In the genomic region with DNA sequence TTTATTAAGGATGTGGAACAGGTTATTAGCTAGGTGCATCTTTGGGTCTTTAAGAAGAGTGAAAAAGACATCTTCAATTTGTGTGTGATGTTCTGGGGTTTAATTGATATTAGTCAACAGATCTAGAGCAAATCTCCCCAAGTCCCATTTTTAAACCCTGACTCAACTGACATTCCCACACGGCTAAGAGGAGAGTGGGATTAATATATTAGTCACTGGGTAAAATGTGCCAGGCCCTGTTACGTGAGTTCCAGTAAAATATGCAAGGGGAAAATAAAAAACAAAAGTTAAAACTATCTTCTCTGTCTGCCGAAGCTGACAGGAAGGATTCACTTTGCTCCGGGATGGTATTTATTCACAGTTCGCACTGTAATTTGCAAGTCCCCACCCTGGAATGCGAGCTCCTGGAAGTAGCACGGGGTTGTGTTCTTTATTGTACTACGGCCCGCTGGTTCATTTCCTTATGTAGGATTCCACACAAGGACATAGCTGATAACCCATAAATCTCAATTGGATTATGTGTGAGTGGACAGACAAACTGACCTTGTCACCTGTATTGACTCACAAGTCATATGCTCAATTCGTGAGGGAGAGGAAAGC, we compare ENCODE assay signal across 20 mouse cellular contexts.
A peak's percentile ranks its signal among the peaks of the same experiment; 100 is the strongest.
DNase-seq lines count a peak whose midpoint lies in the region; ATAC-seq and TF ChIP-seq lines count a peak whose summit lies in the region.
"Had no signal": no experiment of that assay in that cellular context is flagged by ENCODE, and none has a peak within 500 bp of the region (broad histone marks: within the 10 kb centered on the region; RNA-seq: fewer than 3 reads in every experiment).

No protein-coding gene starts in this region.

- H3K4me2 ChIP-seq in liver, embryonic 16.5 days (ENCODE audit: low read depth, low read length) = peak overlapping the region; percentile 48
- H3K4me2 ChIP-seq: heart, embryonic 12.5 days; lung, embryonic 14.5 days had no signal

- no peak for ATAC-seq in liver, embryonic 16.5 days (ENCODE audit: low read depth)
- ATAC-seq in CD4-positive, CD25-positive, alpha-beta regulatory T cell, adult 4 months = no peak
- ATAC-seq: forebrain, postnatal 0 days; hindbrain, postnatal 0 days had no signal

- 0 out of 2 replicates have a peak overlapping the region, but pooled peaks have one; percentile 29 for H3K27ac ChIP-seq in heart, embryonic 10.5 days
- H3K27ac ChIP-seq in embryonic facial prominence, embryonic 10.5 days (replicated peaks) = 0 out of 2 replicates have a peak overlapping the region, but pooled peaks have one; percentile 40
- H3K27ac ChIP-seq in liver, embryonic 16.5 days (ENCODE audit: low read length) = peak overlapping the region; percentile 22; the same call in 1 of the 2 replicates
- no peak overlapping the region for H3K27ac ChIP-seq in forebrain, embryonic 10.5 days
- H3K27ac ChIP-seq: hindbrain, postnatal 0 days; midbrain, embryonic 10.5 days; stomach, postnatal 0 days had no signal

- 51% methylated on average over 10 of the region's 10 CpGs for WGBS in heart, embryonic 10.5 days
- 67% methylated on average over 10 of the region's 10 CpGs for WGBS in embryonic facial prominence, embryonic 10.5 days
- WGBS in liver, embryonic 16.5 days (ENCODE audit: insufficient replicate concordance) = 78% methylated on average over 10 of the region's 10 CpGs
- 78% methylated on average over 10 of the region's 10 CpGs for WGBS in forebrain, embryonic 10.5 days

- H3K4me1 ChIP-seq in heart, embryonic 10.5 days = peaks cover 22% of the 10 kb centered on the region
- H3K4me1 ChIP-seq in E14TG2a.4 (replicated peaks; ENCODE audit: low read depth, low read length) = peaks cover 27% of the 10 kb centered on the region
- peaks cover 13% of the 10 kb centered on the region for H3K4me1 ChIP-seq in embryonic facial prominence, embryonic 10.5 days
- peaks cover 45% of the 10 kb centered on the region for H3K4me1 ChIP-seq in liver, embryonic 16.5 days (ENCODE audit: control insufficient read depth, low read depth, low read length)
- H3K4me1 ChIP-seq in forebrain, embryonic 10.5 days = peaks cover 30% of the 10 kb centered on the region

- H3K27me3 ChIP-seq in heart, embryonic 10.5 days (ENCODE audit: insufficient read depth, poor library complexity, severe bottlenecking) = no peaks in the 10 kb centered on the region
- H3K27me3 ChIP-seq in E14TG2a.4 (ENCODE audit: insufficient read depth, low read length) = no peaks in the 10 kb centered on the region
- no peaks in the 10 kb centered on the region for H3K27me3 ChIP-seq in embryonic facial prominence, embryonic 10.5 days (replicated peaks; ENCODE audit: low read depth, poor library complexity, severe bottlenecking)
- H3K27me3 ChIP-seq in liver, embryonic 16.5 days (ENCODE audit: control insufficient read depth, insufficient read depth, low read depth, low read length) = no peaks in the 10 kb centered on the region
- H3K27me3 ChIP-seq in forebrain, embryonic 10.5 days (ENCODE audit: poor library complexity, severe bottlenecking) = no peaks in the 10 kb centered on the region
- H3K27me3 ChIP-seq: heart, embryonic 12.5 days had no signal

- H3K9ac ChIP-seq in liver, embryonic 16.5 days (ENCODE audit: low read depth, low read length) = peak overlapping the region; percentile 6; the same call in 1 of the 2 replicates
- H3K9ac ChIP-seq: forebrain, postnatal 0 days; heart, embryonic 12.5 days; lung, embryonic 14.5 days had no signal

- no peak for TF ChIP-seq CTCF in E14TG2a.4 (conservative IDR thresholded peaks at IDR 0.05; ENCODE audit: low read length)

- no peaks in the 10 kb centered on the region for H3K9me3 ChIP-seq in heart, embryonic 10.5 days
- no peaks in the 10 kb centered on the region for H3K9me3 ChIP-seq in E14TG2a.4 (ENCODE audit: low read length)
- H3K9me3 ChIP-seq in embryonic facial prominence, embryonic 10.5 days = peaks cover 4% of the 10 kb centered on the region; the same call in 1 of the 2 replicates
- H3K9me3 ChIP-seq in liver, embryonic 16.5 days (replicated peaks; ENCODE audit: control insufficient read depth, low read length) = no peaks in the 10 kb centered on the region
- no peaks in the 10 kb centered on the region; the same call in 1 of the 2 replicates for H3K9me3 ChIP-seq in forebrain, embryonic 10.5 days
- H3K9me3 ChIP-seq: heart, embryonic 12.5 days; midbrain, embryonic 10.5 days had no signal

- H3K36me3 ChIP-seq in heart, embryonic 10.5 days = 0 out of 2 replicates have a peak, but pooled peaks cover 3% of the 10 kb centered on the region
- no peaks in the 10 kb centered on the region for H3K36me3 ChIP-seq in E14TG2a.4 (ENCODE audit: insufficient read depth, low read length)
- peaks cover 5% of the 10 kb centered on the region; the same call in 1 of the 2 replicates for H3K36me3 ChIP-seq in embryonic facial prominence, embryonic 10.5 days (replicated peaks)
- no peaks in the 10 kb centered on the region for H3K36me3 ChIP-seq in liver, embryonic 16.5 days (ENCODE audit: control insufficient read depth, insufficient read depth)
- H3K36me3 ChIP-seq in forebrain, embryonic 10.5 days (replicated peaks) = no peaks in the 10 kb centered on the region
- H3K36me3 ChIP-seq: G1E; midbrain, embryonic 10.5 days had no signal

- intact Hi-C loops in heart, postnatal 14 days (cut with DNase I) = no loop called here

- DNase-seq in heart, embryonic 10.5 days (ENCODE audit: low spot score) = no peak
- no peak for DNase-seq in heart, postnatal 14 days
- no peak for DNase-seq in embryonic facial prominence, embryonic 10.5 days (ENCODE audit: low spot score)
- DNase-seq in adipocyte (ENCODE audit: low spot score) = no peak
- no peak for DNase-seq in forebrain, embryonic 10.5 days (ENCODE audit: extremely low spot score, low spot score)
- DNase-seq: cerebellum, postnatal 10 days; embryo, embryonic 11 days; forebrain, postnatal 0 days; kidney, adult 9 months; kidney, postnatal 36 days; thymus, postnatal 14 days had no signal

- H3K4me3 ChIP-seq in heart, embryonic 10.5 days = no peak overlapping the region
- peak overlapping the region; percentile 14 for H3K4me3 ChIP-seq in E14TG2a.4 (replicated peaks; ENCODE audit: low read length)
- no peak overlapping the region for H3K4me3 ChIP-seq in embryonic facial prominence, embryonic 10.5 days
- peak overlapping the region; percentile 55 for H3K4me3 ChIP-seq in liver, embryonic 16.5 days (ENCODE audit: low read depth, low read length)
- no peak overlapping the region for H3K4me3 ChIP-seq in forebrain, embryonic 10.5 days
- H3K4me3 ChIP-seq: heart, embryonic 12.5 days; midbrain, embryonic 10.5 days had no signal

Comparison
In these comparisons a context has a peak if more than half of its experiments do, and no peak if none do; other contexts are left out.
1. H3K4me3 ChIP-seq: peak in E14TG2a.4 (single experiment) and liver, embryonic 16.5 days (single experiment); none in heart, embryonic 10.5 days (single experiment), embryonic facial prominence, embryonic 10.5 days (single experiment) and forebrain, embryonic 10.5 days (single experiment).